Mouse (Mus musculus) kidney, postnatal 0 days (tissue): ENCODE data around the gene Cckar. TPM values are rescaled to one million over a fixed set of nuclear protein-coding genes. Genes with fewer than 3 reads are reported as not detected.

Experiments used
- ATAC-seq: fragments of 200-750 bp; cut with Nextera tagmentation; replicated peaks from 2 replicates; pipeline ENCODE4 v1.8.0; 2017; ENCODE audit warnings: low read depth, moderate number of reproducible peaks, moderate TSS enrichment, moderate library complexity; ENCODE audit not compliant: low FRiP score
- DNase-seq: peaks from one replicate; pipeline ENCODE4 v3.0.0-alpha.2; 2016; ENCODE audit warnings: low spot score
- H3K27ac ChIP-seq: fragments of 300-500 bp; sonication (generic); 2 replicates; pipeline ENCODE4 v1.5.1; 2014; ENCODE audit warnings: mild to moderate bottlenecking
- H3K27me3 ChIP-seq: fragments of 300-500 bp; sonication (generic); 2 replicates; pipeline ENCODE4 v1.6.1; 2014; ENCODE audit warnings: low read length, mixed read lengths; ENCODE audit not compliant: insufficient read depth
- H3K36me3 ChIP-seq: fragments of 300-500 bp; sonication (generic); 2 replicates; pipeline ENCODE4 v1.6.1; 2014; ENCODE audit warnings: low read length, mixed read lengths; ENCODE audit not compliant: insufficient read depth
- H3K4me1 ChIP-seq: fragments of 300-500 bp; sonication (generic); replicated peaks from 2 replicates; pipeline ENCODE4 v1.6.1; 2014; ENCODE audit warnings: antibody characterized with exemption, low read length, mixed read lengths; ENCODE audit not compliant: insufficient read depth
- H3K4me2 ChIP-seq: fragments of 300-500 bp; sonication (generic); 2 replicates; pipeline ENCODE4 v1.6.1; 2014; ENCODE audit warnings: mild to moderate bottlenecking, low read length, moderate library complexity, mixed read lengths
- H3K4me3 ChIP-seq: fragments of 300-500 bp; sonication (generic); replicated peaks from 2 replicates; pipeline ENCODE4 v1.5.1; 2014; ENCODE audit warnings: low read depth, low read length
- H3K9ac ChIP-seq: fragments of 300-500 bp; sonication (generic); 2 replicates; pipeline ENCODE4 v1.6.1; 2014; ENCODE audit warnings: low read depth, low read length
- H3K9me3 ChIP-seq: fragments of 300-500 bp; sonication (generic); replicated peaks from 2 replicates; pipeline ENCODE4 v1.6.1; 2016; ENCODE audit warnings: low read length, inconsistent platforms, mixed read lengths
- CTCF ChIP-seq: IDR thresholded peaks from 2 replicates; pipeline ENCODE4 v1.5.1; 2016; ENCODE audit warnings: antibody characterized with exemption, low read depth, mild to moderate bottlenecking, moderate library complexity
- WGBS: fragments of 180-500 bp; shearing (Covaris S2); extraction: QIAGEN DNeasy Blood & Tissue Kit; methylation state at CpG from one replicate; pipeline ENCODE4 v1.1.7; 2014; 5-methylcytosine and 5-hydroxymethylcytosine counted together
- polyA plus RNA-seq: library from polyadenylated mRNA; unstranded; fragments of >200 nt; fragmentation: Nextera tagmentation; extraction: Ambion mirVana; gene quantifications from 2 replicates; pipeline ENCODE4 v1.2.1, GENCODE M21; 2015

Cckar gene
- polyA plus RNA-seq, 1 experiment from 2014 or later: 9.1 TPM

- H3K27me3 ChIP-seq: no peaks in the 10 kb centered on the region
- 66% methylated on average over 3 of the region's 3 CpGs for WGBS
- no peak for DNase-seq
These were observed 15.9 kb downstream of the Cckar start for GRCm38 (mm10) chr5:53691577-53691976.

GRCm38 (mm10) chr5:53688326-53688725 is 19.2 kb downstream of the Cckar start:
- Histone ChIP-seq H3K27ac (no peak overlapping the region), H3K9me3 (no peaks in the 10 kb centered on the region), H3K4me3 (no peak overlapping the region), H3K4me1 (no peaks in the 10 kb centered on the region), H3K9ac (no peak overlapping the region), H3K4me2 (no peak overlapping the region), H3K36me3 (no peaks in the 10 kb centered on the region), H3K27me3 (no peaks in the 10 kb centered on the region)
- DNase-seq (no peak), ATAC-seq (no peak)
- 63% methylated on average over 7 of the region's 7 CpGs for WGBS
- TF ChIP-seq CTCF: no peak

More at GRCm38 (mm10) chr5:53691577-53691976, 15.9 kb downstream of the Cckar start:
- ATAC-seq: no peak
- Histone ChIP-seq H3K9ac (no peak overlapping the region), H3K9me3 (no peaks in the 10 kb centered on the region), H3K4me3 (no peak overlapping the region), H3K4me1 (no peaks in the 10 kb centered on the region), H3K4me2 (no peak overlapping the region), H3K27ac (no peak overlapping the region), H3K36me3 (no peaks in the 10 kb centered on the region)
- no peak for TF ChIP-seq CTCF

GRCm38 (mm10) chr5:53686379-53686778 is 21.1 kb downstream of the Cckar start:
- WGBS: 79% methylated on average over 2 of the region's 2 CpGs
- no peak overlapping the region for H3K4me3 ChIP-seq
- no peak overlapping the region for H3K4me2 ChIP-seq
- ATAC-seq: no peak
- no peak overlapping the region for H3K9ac ChIP-seq
- H3K27ac ChIP-seq: no peak overlapping the region
- no peaks in the 10 kb centered on the region for H3K36me3 ChIP-seq
- TF ChIP-seq CTCF: no peak
- H3K9me3 ChIP-seq: no peaks in the 10 kb centered on the region
- no peak for DNase-seq
- no peaks in the 10 kb centered on the region for H3K27me3 ChIP-seq
- H3K4me1 ChIP-seq: no peaks in the 10 kb centered on the region

DNA sequence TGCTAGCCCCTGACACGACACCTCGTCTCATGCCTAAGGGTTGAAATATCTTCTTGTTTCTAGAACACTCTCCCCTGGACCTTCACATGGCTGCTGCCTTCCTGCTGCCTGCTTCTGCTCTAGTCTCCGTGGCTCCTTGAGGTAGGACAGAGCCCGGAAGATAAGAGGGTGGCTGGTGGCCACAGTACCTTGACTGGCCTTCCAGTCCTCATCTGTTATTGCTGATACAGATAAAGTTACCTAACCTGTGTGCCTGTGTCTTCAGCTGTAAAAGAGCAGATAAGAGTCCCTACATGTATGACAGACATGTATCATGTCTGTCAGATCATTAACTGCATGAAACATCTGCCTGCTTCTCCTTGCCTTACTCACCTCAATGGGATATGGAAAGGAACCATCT is 21.9 kb downstream of the Cckar start:
- no peaks in the 10 kb centered on the region for H3K27me3 ChIP-seq
- no peak for TF ChIP-seq CTCF
- no peaks in the 10 kb centered on the region for H3K9me3 ChIP-seq
- no peak for ATAC-seq
- H3K4me3 ChIP-seq: no peak overlapping the region
- no peak overlapping the region for H3K9ac ChIP-seq
- H3K4me2 ChIP-seq: no peak overlapping the region
- 80% methylated on average over 4 of the region's 4 CpGs for WGBS
- no peaks in the 10 kb centered on the region for H3K36me3 ChIP-seq
- no peak for DNase-seq
- no peak overlapping the region for H3K27ac ChIP-seq
- H3K4me1 ChIP-seq: no peaks in the 10 kb centered on the region

- no peak for ATAC-seq
- H3K36me3 ChIP-seq: no peaks in the 10 kb centered on the region
- H3K9ac ChIP-seq: no peak overlapping the region
- H3K4me2 ChIP-seq: no peak overlapping the region
- no peak overlapping the region for H3K4me3 ChIP-seq
- no peaks in the 10 kb centered on the region for H3K9me3 ChIP-seq
- DNase-seq: no peak
- H3K4me1 ChIP-seq: no peaks in the 10 kb centered on the region
- no peak overlapping the region for H3K27ac ChIP-seq
- WGBS: 71% methylated on average over 1 of the region's 1 CpGs
- H3K27me3 ChIP-seq: no peaks in the 10 kb centered on the region
- TF ChIP-seq CTCF: no peak
These were observed 23.1 kb downstream of the Cckar start for GRCm38 (mm10) chr5:53684417-53684816.

DNA sequence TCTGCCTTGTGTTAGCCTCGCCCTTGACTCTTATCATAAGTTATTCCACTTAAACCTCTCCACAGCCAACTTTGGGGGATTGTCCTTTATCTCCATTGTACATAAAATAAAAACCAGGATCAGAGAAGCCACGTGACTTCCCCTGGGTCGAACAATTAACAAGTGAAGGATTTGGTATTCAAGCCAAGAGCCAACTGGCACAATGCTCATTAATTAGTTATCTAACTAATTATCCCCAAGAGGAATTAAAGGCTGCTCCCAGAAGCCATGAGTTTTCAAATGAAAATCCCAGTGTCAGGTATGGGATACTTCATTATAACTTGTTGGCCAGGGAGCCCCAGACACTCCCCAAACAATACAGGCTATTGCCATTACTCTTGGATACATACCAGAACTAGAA is 23.6 kb downstream of the Cckar start:
- 77% methylated on average over 3 of the region's 3 CpGs for WGBS
- ATAC-seq (no peak), DNase-seq (no peak)
- H3K9me3 ChIP-seq: no peaks in the 10 kb centered on the region
- no peak overlapping the region for H3K9ac ChIP-seq
- H3K4me1 ChIP-seq: no peaks in the 10 kb centered on the region
- H3K36me3 ChIP-seq: no peaks in the 10 kb centered on the region
- no peaks in the 10 kb centered on the region for H3K27me3 ChIP-seq
- TF ChIP-seq CTCF: no peak
- H3K27ac ChIP-seq: no peak overlapping the region
- no peak overlapping the region for H3K4me3 ChIP-seq
- no peak overlapping the region for H3K4me2 ChIP-seq

DNA sequence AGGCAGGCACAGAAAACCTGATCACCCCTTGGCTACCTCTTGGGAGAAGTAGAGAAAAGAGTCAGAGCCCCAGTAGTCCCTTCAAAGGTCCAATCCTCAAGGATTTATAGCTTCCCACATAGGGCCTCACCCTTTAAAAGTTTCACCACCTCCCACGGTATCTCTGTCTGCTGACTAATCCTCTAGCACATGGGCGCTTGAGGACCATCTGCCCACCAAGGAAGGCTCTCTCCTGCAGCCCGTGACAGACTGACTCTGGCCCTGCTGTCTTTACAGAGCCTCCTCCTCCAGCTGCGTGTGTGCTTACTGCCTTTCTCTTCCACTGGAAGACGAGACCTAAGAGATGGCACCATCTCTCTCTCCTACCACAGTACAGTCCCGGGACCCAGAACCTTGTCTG is 27.9 kb downstream of the Cckar start:
- Histone ChIP-seq H3K4me1 (no peaks in the 10 kb centered on the region), H3K27ac (no peak overlapping the region), H3K4me2 (no peak overlapping the region), H3K9me3 (no peaks in the 10 kb centered on the region), H3K4me3 (no peak overlapping the region), H3K9ac (no peak overlapping the region), H3K27me3 (no peaks in the 10 kb centered on the region), H3K36me3 (no peaks in the 10 kb centered on the region)
- ATAC-seq (no peak), DNase-seq (no peak)
- 34% methylated on average over 6 of the region's 6 CpGs for WGBS
- TF ChIP-seq CTCF: no peak
